Mouse (Mus musculus) forebrain, embryonic 14.5 days (tissue): ENCODE results near the gene Nlrc3. TPM values are rescaled to one million over a fixed set of nuclear protein-coding genes. Genes with fewer than 3 reads are reported as not detected.
"Not testable (repeated sequence)": the region's sequence is repeated elsewhere in the genome, so short reads cannot be mapped to it uniquely, and the experiment has no call there.

Experiments
- ATAC-seq: fragments of 200-750 bp; cut with Nextera tagmentation; 2 replicates; pipeline ENCODE4 v1.8.0; 2017; ENCODE audit warnings: mild to moderate bottlenecking, moderate library complexity
- DNase-seq: peaks from one replicate; pipeline ENCODE4 v3.0.0-alpha.2; 2015; ENCODE audit warnings: low spot score
- H3K27ac ChIP-seq: fragments of 300-500 bp; sonication (generic); 2 replicates; pipeline ENCODE4 v1.5.1; 2014; ENCODE audit warnings: low read depth, mild to moderate bottlenecking, control low read depth, low read length, moderate library complexity
- H3K27me3 ChIP-seq: fragments of 300-500 bp; sonication (generic); replicated peaks from 2 replicates; pipeline ENCODE4 v1.6.1; 2014; ENCODE audit warnings: low read length, control low read depth, mixed read lengths; ENCODE audit not compliant: control insufficient read depth, insufficient read depth
- H3K36me3 ChIP-seq: fragments of 300-500 bp; sonication (generic); 2 replicates; pipeline ENCODE4 v1.6.1; 2014; ENCODE audit warnings: low read length, control low read depth; ENCODE audit not compliant: control insufficient read depth, insufficient read depth
- H3K4me1 ChIP-seq: fragments of 300-500 bp; sonication (generic); 2 replicates; pipeline ENCODE4 v1.6.1; 2014; ENCODE audit warnings: antibody characterized with exemption, low read length, control low read depth; ENCODE audit not compliant: control insufficient read depth, insufficient read depth
- H3K4me2 ChIP-seq: fragments of 300-500 bp; sonication (generic); 2 replicates; pipeline ENCODE4 v1.6.1; 2014; ENCODE audit warnings: mild to moderate bottlenecking, control low read depth, low read length
- H3K4me3 ChIP-seq: fragments of 300-500 bp; sonication (generic); 2 replicates; pipeline ENCODE4 v1.5.1; 2014; ENCODE audit warnings: low read depth, low read length, control low read depth
- H3K9ac ChIP-seq: fragments of 300-500 bp; sonication (generic); 2 replicates; pipeline ENCODE4 v1.6.1; 2014; ENCODE audit warnings: mild to moderate bottlenecking, low read length, control low read depth, moderate library complexity
- H3K9me3 ChIP-seq: fragments of 300-500 bp; sonication (generic); replicated peaks from 2 replicates; pipeline ENCODE4 v1.6.1; 2016; ENCODE audit warnings: low read length, control low read depth, mixed read lengths; ENCODE audit not compliant: control insufficient read depth
- WGBS: fragments of 180-500 bp; shearing (Covaris S2); extraction: QIAGEN DNeasy Blood & Tissue Kit; methylation state at CpG from one replicate; pipeline ENCODE4 v1.1.7; 2014; 5-methylcytosine and 5-hydroxymethylcytosine counted together
- polyA plus RNA-seq: library from polyadenylated mRNA; unstranded; fragments of >200 nt; fragmentation: Nextera tagmentation; extraction: Ambion mirVana; gene quantifications from 2 replicates; pipeline ENCODE4 v1.2.1, GENCODE M21; 2014

Nlrc3 gene
- polyA plus RNA-seq, 1 experiment from 2014 or later: 0.60 TPM

- H3K27me3 ChIP-seq: no peaks in the 10 kb centered on the region
- no peak for ATAC-seq
- WGBS: 93% methylated on average over 4 of the region's 4 CpGs
- no peak overlapping the region for H3K9ac ChIP-seq
- no peak overlapping the region for H3K4me2 ChIP-seq
- DNase-seq: no peak
- no peaks in the 10 kb centered on the region for H3K4me1 ChIP-seq
- H3K27ac ChIP-seq: no peak overlapping the region
- peaks cover 97% of the 10 kb centered on the region for H3K36me3 ChIP-seq
- no peak overlapping the region for H3K4me3 ChIP-seq
- H3K9me3 ChIP-seq: no peaks in the 10 kb centered on the region
Measured at GRCm38 (mm10) chr16:3988410-3988809, 12.0 kb upstream of the Nlrc3 start.

- DNase-seq (no peak), ATAC-seq (no peak)
- no peaks in the 10 kb centered on the region for H3K27me3 ChIP-seq
- no peak overlapping the region for H3K4me2 ChIP-seq
- H3K36me3 ChIP-seq: peaks cover 100% of the 10 kb centered on the region
- 49% methylated on average over 7 of the region's 7 CpGs for WGBS
- H3K4me3 ChIP-seq: no peak overlapping the region
- H3K9ac ChIP-seq: no peak overlapping the region
- H3K27ac ChIP-seq: no peak overlapping the region
- H3K9me3 ChIP-seq: no peaks in the 10 kb centered on the region
- no peaks in the 10 kb centered on the region for H3K4me1 ChIP-seq
Measured at GRCm38 (mm10) chr16:3983146-3983700, 6.8 kb upstream of the Nlrc3 start.

- WGBS: 90% methylated on average over 4 of the region's 4 CpGs
- Histone ChIP-seq H3K9me3 (no peaks in the 10 kb centered on the region), H3K36me3 (peaks cover 99% of the 10 kb centered on the region), H3K27ac (no peak overlapping the region), H3K27me3 (no peaks in the 10 kb centered on the region), H3K4me3 (no peak overlapping the region), H3K9ac (no peak overlapping the region), H3K4me2 (no peak overlapping the region), H3K4me1 (no peaks in the 10 kb centered on the region)
- no peak for ATAC-seq
- no peak for DNase-seq
Measured at GRCm38 (mm10) chr16:3982173-3982572, 5.7 kb upstream of the Nlrc3 start.

DNA sequence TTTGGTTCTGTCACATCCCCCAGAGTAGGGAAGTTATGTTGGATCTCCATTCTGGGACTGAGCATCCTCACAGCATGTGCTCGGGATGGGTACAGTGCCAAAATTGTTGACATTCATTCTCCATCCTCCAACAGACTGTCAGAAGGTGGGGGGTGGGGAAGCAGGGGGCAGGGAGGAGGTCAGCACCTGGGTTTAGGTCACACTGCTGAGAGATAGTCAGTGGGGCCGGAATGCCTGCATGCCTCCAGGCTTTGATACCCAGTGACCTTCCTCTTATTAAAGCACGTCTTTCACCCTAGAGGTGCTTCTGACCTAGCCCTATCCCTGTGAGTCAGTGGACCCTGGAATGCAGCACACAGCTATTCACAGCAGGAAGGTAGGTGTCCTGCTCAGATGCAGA lies 280 bp upstream of the Nlrc3 start:
- Histone ChIP-seq H3K4me1 (no peaks in the 10 kb centered on the region), H3K27me3 (no peaks in the 10 kb centered on the region), H3K27ac (no peak overlapping the region), H3K9me3 (no peaks in the 10 kb centered on the region), H3K9ac (no peak overlapping the region), H3K4me2 (no peak overlapping the region), H3K4me3 (no peak overlapping the region), H3K36me3 (peaks cover 44% of the 10 kb centered on the region)
- ATAC-seq: 0 out of 2 replicates have a peak, but pooled peaks have one; percentile 18
- WGBS: 65% methylated on average over 3 of the region's 3 CpGs
- DNase-seq: no peak

- no peak overlapping the region for H3K4me3 ChIP-seq
- H3K9me3 ChIP-seq: no peaks in the 10 kb centered on the region
- H3K27ac ChIP-seq: no peak overlapping the region
- peaks cover 34% of the 10 kb centered on the region for H3K36me3 ChIP-seq
- H3K4me1 ChIP-seq: no peaks in the 10 kb centered on the region
- no peaks in the 10 kb centered on the region for H3K27me3 ChIP-seq
- no peak for DNase-seq
- 93% methylated on average over 7 of the region's 7 CpGs for WGBS
- H3K4me2 ChIP-seq: no peak overlapping the region
- ATAC-seq: no peak
- no peak overlapping the region for H3K9ac ChIP-seq
Measured at GRCm38 (mm10) chr16:3975658-3976057, 774 bp downstream of the Nlrc3 start.

DNA sequence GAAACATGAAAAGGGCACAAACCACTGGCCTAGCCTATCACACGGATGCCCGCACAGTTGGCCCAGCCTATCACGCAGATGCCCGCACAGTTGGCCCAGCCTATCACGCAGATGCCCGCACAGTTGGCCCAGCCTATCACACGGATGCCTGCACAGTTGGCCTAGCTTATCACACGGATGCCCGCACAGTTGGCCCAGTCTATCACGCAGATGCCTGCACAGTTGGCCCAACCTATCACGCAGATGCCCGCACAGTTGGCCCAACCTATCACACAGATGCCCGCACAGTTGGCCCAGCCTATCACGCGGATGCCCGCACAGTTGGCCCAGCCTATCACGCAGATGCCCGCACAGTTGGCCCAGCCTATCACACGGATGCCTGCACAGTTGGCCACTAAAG lies 2.0 kb downstream of the Nlrc3 start:
- not testable (repeated sequence) for H3K9me3 ChIP-seq, ATAC-seq, H3K9ac ChIP-seq, H3K4me3 ChIP-seq, H3K27ac ChIP-seq, DNase-seq, H3K4me2 ChIP-seq, H3K4me1 ChIP-seq, H3K27me3 ChIP-seq
- WGBS: 92% methylated on average over 19 of the region's 19 CpGs
- H3K36me3 ChIP-seq: peaks cover 22% of the 10 kb centered on the region

- H3K4me3 ChIP-seq: no peak overlapping the region
- no peaks in the 10 kb centered on the region for H3K9me3 ChIP-seq
- H3K27ac ChIP-seq: no peak overlapping the region
- no peak overlapping the region for H3K4me2 ChIP-seq
- 68% methylated on average over 3 of the region's 3 CpGs for WGBS
- DNase-seq (no peak), ATAC-seq (no peak)
- no peaks in the 10 kb centered on the region for H3K27me3 ChIP-seq
- no peaks in the 10 kb centered on the region for H3K4me1 ChIP-seq
- no peak overlapping the region for H3K9ac ChIP-seq
- no peaks in the 10 kb centered on the region for H3K36me3 ChIP-seq
Measured at GRCm38 (mm10) chr16:3965534-3965933, 10.9 kb downstream of the Nlrc3 start.

DNA sequence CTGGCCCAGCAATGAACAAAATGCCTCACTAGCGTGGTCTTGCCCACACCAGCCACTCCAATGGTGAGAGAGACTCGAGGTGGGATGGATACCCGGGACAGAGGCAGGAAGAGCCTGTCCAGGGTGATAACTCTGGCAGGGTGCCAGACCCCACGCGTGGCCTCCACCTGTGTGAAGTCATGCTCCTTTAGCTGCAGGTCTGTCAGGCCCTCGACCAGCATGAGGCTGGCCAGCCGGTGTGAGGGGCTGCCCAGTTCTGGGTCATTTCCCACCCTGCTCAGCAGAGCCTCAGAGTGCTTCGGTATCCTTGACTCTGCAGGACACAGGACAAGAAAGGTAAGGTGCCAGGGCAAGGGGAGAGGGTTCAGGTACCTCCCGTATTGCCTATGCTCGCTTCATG lies 11.4 kb downstream of the Nlrc3 start:
- DNase-seq: no peak
- ATAC-seq: no peak
- H3K4me1 ChIP-seq: no peaks in the 10 kb centered on the region
- no peaks in the 10 kb centered on the region for H3K27me3 ChIP-seq
- H3K4me3 ChIP-seq: no peak overlapping the region
- WGBS: 85% methylated on average over 10 of the region's 10 CpGs
- H3K9ac ChIP-seq: no peak overlapping the region
- no peaks in the 10 kb centered on the region for H3K36me3 ChIP-seq
- H3K4me2 ChIP-seq: no peak overlapping the region
- no peak overlapping the region for H3K27ac ChIP-seq
- H3K9me3 ChIP-seq: no peaks in the 10 kb centered on the region

DNA sequence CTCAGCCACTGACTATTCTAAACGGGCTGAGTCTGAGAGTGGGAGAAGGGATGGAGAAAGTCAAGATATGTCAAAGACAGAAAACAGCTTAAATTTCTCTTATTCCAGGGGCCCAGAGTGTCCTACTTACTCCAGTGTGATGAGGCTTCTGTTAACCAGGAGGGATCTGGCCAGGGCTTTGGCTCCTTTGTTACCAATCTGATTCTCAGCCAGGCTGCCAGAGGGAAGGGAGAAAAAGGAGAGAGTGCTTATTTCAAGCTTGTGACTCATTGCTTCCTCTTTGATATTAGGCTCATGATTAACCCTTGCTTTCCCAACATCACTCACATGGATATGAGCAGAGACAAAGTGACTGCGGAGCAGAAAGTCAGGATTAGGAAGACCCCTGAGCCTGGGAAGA lies 17.2 kb downstream of the Nlrc3 start:
- no peaks in the 10 kb centered on the region for H3K36me3 ChIP-seq
- H3K9me3 ChIP-seq: no peaks in the 10 kb centered on the region
- no peak overlapping the region for H3K9ac ChIP-seq
- DNase-seq (no peak), ATAC-seq (no peak)
- H3K4me1 ChIP-seq: no peaks in the 10 kb centered on the region
- WGBS: 81% methylated on average over 2 of the region's 2 CpGs
- H3K27me3 ChIP-seq: no peaks in the 10 kb centered on the region
- H3K4me3 ChIP-seq: no peak overlapping the region
- no peak overlapping the region for H3K4me2 ChIP-seq
- H3K27ac ChIP-seq: no peak overlapping the region
